Mouse (Mus musculus) telencephalon, adult 2 months (tissue): ENCODE data around the gene Syt3.

Experiments
- DNase-seq: peaks from one replicate; pipeline ENCODE4 v3.0.0-alpha.2; 2011; ENCODE audit warnings: low read depth, low spot score

Gene Syt3

DNA sequence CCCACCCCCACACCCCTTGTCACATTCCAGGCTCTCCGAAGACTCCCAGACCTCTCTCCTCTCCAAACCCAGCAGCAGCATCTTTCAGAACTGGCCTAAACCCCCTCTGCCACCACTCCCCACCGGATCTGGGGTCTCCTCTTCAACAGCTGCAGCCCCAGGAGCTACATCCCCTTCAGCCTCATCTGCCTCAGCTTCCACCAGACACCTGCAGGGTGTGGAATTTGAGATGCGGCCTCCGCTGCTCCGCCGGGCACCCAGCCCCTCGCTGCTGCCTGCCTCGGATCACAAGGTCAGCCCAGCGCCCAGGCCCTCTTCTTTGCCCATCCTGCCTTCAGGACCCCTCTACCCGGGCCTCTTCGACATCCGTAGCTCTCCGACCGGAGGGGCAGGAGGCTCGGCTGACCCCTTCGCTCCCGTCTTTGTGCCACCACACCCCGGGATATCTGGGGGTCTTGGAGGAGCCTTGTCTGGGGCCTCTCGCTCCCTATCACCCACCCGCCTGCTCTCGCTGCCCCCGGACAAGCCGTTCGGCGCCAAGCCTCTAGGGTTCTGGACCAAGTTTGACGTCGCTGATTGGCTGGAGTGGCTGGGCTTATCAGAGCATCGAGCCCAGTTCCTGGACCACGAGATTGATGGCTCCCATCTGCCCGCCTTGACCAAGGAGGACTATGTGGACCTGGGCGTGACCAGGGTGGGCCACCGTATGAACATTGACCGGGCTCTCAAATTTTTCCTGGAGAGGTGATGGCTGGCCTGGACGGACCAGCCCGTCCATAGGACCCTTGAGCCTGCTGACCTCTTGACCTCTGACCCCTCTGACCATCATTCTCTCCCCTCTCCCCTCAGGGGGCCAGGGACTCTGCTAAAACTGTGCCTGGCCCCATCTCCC, 27.1 kb upstream of the Syt3 start:
- no peak for DNase-seq

DNA sequence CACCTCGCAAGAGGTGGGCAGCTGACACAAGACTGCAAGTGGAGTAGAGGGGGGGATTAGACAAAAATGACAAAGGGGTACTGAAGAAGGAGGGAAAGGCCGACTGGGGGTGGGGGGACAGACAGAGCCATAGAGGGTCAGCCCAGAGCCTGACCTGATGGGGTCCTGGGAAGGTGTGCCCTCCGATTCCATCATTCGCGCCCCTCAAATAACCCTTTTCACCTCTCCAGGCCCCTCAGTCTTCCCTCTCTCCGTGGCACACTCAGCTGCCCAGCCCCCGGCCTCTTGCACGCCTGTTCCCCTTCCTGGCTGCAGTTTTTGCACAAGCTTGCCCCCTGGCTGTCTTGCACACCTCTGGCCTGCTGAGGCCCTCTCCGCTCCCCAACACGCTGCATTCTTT, 26.4 kb upstream of the Syt3 start:
- DNase-seq, result no peak

DNA sequence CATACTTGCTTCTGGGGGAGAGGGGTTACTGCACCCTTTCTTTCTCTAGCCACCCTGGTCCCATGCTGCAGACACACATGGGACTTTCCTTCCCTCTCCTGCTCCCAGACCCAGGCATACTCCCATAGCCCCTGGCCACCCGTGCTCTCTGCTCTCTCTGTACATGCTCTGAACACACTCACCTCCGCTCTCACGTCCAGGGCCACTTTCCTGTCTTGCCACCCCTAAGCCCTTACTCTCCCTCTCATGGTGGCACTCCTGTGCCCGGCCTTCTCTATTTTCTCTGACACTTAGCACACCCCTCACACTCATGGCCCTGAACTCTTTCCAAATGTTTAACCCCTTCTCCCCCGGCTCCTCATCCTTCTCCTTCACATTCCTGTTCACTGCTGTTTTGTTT, 25.9 kb upstream of the Syt3 start:
- DNase-seq, result no peak

DNA sequence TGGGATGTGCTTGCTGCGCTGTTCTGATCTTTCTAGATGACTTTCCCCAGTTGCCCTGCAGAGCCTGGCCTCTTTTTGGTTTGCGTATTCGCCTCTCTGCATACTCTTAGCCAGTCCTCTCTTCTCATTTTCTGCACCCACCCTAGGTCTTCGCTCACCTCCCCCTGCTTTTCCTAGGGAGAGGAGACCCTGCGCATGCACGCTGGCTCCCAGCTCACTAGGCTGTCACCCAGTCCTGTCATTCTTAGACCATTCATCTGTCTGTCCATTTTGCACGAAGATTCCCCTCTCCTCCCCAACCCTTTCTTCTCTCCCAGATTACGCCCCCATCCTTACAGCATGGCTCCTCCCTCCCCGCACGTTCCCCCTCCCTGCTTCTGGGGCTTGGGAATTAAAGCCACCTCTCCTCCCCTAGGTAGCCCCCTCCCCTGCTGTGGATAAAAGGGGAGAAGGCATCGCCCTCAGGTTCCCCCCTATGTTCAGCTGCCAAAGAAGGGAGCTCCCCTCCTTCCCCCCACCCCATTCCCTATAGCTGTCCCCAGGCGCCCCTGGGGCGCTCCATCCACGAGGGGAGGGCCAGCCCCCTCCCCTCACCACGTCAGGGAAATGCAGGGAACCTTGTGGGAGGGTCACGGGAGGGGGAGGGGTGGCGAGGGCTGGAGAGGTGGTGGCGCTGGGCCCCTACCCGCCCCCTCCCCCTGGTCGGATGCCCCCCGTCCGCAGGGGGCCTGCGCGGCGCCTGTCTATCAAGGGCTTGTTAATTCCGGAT, 24.8 kb upstream of the Syt3 start:
- DNase-seq, result no peak

DNA sequence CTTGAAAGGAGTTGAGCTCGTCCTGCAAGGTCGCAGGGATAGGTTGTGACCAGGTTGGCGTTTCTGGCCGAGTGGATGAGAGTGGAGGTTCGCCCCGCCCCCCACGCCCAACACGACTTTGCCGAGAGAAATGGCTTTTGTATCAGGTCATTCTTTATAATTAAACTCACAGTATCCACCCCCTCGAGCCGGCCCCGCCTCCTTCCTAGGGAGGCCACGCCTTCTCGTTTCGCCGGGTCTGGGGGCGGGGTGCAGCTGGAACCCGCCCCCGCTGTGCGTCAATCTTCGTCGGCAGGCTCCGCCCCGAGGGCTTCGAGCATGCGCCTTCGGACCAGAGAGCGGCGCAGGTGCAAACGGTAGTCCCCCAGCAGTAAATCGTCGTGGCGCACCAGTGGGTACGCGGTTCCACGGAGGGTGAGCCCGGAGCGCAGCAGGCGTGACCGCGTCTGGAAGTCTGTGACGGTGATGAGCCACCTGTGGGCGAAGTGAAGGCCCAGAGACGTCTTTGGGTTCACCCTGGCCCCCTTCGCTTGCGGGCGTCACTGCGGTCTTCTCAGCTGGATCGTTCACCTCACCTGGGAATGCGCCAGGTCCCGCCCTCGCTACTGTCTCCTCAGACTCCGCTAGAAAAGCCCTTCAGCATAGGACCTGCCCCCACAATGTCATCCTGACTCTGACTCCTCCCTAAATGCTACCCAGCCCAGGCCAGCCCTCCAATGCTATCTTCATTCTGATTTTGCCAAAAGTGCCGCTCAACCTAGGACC, 23.8 kb upstream of the Syt3 start:
- DNase-seq, result peak; percentile 91

DNA sequence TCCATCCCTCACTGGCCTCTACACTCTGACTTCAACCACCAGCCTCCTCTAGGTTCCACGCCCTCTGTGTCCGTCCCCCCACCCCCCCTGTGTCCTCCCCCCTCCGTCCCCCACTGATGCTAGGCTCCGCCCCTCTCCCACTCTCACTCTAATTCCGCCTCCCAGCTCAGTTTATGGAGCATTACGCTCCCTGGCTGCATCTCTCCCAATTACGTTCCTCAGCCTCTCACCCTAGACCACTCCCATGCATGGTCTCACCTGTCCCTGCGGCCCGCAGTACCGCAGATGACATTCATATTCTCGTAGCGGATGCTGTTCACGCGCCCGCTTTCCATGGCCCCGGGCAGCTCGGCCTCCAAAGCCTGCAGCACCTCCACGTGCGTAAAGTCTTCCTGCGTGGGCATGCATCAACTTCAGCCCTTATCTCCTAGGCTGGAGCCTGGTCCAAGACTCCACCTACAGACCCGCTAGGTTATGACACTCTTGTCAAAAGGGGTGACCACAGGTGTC, 23.1 kb upstream of the Syt3 start:
- DNase-seq, result no peak

DNA sequence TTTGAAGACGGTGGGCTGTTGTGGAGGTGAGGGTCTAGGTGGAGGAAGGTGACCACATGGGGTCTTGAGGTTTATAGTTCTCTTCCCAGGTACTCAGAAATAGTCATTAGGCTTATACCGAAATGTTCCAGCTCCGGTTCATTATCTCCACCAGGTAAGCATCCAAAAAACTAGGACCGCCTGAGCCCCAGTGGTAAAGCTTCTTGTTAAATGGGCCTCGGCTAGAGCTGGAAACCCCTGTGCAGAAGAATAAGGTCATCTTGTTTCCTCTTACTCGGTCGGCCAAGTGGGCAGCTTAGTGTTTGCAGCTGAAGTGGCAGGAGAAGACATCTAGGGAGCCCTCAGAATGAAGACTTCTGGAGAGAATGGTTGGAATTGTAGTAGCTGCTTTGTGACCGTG, 11.2 kb upstream of the Syt3 start:
- DNase-seq, result no peak

DNA sequence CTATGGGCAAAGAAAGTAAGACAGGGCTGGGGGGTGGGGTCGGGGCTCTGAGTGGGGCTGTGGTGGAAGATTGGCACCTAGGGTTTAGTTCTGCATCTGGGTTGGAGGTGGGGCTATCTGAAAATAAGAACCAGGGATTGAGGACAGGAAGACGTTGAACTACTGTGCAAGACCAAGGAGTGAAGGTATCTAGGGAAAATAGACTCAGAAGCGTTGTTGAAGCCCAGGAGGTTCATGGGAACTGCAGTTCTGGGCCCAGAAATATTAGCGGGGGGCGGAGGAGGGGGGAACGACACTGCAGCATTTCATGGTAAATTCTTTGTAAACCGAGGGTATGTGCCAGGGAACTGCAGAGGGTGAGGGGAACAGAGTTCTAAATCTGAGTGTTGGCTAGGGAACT, 10.4 kb upstream of the Syt3 start:
- DNase-seq, result no peak

DNA sequence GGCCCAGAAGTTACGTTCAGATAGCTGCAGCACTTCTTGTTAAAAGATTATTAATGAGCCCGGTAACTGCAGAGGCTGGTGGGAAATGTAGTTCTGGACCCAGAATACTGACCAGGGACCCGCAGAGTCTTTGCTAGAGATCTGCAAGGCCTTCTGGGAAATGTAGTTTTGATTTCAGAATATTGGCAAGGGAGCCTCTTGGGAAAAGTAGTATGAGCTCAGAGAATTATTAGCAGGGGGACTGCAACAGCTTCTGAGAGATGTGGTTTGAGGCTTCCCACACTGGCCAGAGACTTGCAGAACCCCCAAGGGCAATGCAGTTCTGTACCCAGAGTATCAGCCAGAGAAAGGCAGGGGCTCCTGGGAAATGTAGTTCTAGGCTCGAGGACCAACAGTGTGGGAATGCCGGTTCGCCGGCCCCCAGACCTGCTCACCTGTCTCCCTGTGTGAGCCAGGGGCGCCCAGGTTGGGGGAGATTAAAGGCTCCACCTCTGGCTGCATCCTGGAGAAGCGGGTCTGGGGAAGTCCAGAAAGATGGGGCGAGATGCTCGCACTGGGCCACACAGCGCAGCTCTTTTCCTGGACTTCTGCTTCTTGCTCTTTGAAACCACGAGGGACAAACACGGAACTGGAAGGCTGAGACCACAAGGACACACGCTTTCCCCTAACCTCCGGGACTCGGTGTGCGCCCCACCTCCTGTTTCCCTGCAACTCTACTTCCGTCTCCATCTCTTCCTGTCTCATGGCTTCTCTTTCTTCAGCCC, 9.8 kb upstream of the Syt3 start:
- peak; percentile 98 for DNase-seq

DNA sequence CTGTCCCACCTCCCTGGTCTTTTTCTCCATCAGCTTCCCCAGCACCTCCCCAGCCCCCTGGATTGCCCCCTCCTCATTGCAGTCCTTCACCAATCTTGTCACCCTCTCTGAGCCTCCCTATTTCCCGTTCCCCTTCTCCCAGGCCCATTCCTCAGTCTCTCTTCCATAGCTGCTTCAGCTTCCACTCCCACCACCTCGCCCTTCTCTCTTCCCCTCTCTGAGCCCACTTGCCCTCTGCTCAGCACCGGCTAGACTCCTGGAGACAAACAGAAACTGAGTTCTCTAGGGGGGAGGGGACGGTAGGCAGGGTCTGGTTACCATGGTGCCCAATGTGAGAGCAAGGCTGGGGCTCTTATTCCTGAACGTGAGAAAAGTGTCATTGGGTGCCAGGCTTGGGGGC, 9.1 kb upstream of the Syt3 start:
- DNase-seq, result no peak

DNA sequence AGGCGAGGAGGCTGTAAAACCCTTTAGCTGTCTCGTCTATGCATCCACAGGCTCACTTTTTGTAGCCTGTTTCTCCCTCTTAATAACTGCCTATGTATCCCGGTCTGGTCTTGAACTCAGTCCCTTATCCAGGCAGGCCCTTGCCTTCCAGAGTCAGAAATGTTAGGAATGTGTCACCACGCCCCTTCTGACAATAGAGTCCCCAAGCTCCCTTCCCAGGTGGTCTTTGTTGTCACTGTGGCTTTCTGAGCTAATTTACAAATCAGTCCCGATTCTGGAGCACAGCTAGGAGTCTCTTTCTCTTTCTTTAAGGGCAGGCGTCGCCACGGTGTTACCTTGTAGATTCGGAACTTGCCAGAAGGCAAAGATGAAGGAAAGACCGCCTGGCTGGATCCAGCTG, 8.7 kb upstream of the Syt3 start:
- no peak for DNase-seq

DNA sequence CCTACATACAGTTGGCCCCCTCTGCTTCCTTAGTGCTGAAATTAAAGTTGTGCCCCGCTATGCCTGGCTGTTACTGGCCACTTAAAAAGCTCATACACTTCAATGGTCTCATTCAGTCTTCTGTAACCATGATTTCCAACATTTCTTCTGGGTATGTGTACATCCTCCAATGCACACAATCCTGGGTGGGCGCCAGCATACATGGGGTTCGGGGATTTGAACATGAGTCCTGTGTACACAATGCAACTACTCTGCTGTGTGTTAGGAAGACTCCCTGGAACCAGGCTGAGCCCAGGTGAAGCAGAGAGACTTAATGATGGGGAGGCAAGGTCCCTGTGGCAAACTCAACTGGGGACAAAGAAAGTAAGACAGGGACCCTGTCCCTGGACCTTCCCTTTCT, 8.1 kb upstream of the Syt3 start:
- no peak for DNase-seq

DNA sequence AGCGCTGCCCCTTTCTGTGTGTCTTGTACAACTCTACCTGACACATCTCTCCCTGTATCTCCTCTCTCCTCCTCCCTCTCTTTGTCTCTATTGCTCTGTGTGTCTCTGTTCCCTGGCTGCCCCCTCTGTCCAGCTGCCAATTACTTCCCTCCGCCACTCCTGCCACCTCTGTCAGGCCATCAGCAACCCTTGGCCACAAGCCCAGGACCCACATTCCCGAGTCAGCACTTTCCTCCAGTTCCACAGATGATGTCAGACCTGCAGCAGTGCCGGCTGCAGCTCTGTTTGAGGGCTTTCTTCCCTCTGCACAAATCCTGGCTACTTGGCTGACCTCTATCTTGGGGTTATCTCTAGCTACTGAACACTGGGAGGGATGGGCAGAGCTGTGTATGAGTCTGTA, 5.6 kb upstream of the Syt3 start:
- DNase-seq, result no peak

DNA sequence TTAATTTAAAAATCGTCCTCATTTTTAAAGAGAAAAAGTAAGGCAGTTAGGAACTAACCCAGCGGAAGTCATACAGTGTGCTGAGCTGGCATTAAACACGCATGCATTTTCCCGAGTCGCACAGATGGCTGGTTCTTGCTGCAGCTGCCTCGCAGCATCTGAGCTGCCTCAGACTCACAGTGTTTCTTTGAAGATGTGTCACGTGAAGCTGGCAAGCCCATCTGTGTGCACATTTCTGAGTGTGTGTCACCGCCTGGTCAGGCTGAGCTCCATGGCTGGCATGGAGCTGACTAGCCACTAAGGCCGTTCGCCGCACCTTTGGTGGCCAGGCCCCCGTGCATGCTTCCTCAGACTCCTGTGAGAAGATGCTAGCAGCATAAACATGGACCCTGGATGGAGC, 1.4 kb upstream of the Syt3 start:
- peak; percentile 89 for DNase-seq

DNA sequence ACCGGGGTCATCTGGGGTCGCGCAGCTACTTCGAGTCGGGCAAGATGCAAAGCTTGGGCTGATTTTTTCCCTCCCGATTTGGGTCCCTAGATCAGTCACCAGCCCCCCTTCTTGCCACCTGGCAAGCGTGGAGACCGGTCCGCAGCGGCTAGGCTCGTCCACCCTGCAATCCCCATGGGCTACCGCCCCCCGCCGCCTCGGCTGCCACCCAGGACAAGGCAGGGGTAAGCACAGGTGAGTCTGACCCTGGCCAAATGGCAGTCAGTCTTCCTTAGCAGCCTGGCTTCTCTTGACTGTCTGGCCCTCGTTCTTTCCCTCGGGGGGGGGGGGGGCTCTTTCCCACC, 786 bp downstream of the Syt3 start:
- no peak for DNase-seq

DNA sequence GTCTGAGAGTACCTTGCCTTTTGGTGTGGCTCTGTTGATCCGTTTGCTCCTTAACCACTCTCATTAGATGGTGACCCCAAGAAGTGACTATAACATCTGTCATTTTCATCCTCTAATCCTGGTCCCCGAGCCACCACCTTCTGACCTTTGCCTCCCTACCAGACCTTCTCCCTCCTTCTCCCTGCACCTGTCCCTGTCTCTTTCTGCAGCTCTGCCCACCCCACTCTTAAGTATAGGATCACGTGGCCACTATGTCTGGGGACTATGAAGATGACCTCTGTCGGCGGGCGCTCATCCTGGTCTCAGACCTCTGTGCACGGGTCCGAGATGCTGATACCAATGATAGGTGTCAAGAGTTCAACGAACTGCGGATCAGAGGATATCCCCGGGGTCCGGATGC, 1.8 kb downstream of the Syt3 start, which contains the start of gene 1700008O03Rik:
Gene 1700008O03Rik, minus strand, starts transcription at position 101 of the 400 bp plus-strand sequence.
- DNase-seq, result no peak

DNA sequence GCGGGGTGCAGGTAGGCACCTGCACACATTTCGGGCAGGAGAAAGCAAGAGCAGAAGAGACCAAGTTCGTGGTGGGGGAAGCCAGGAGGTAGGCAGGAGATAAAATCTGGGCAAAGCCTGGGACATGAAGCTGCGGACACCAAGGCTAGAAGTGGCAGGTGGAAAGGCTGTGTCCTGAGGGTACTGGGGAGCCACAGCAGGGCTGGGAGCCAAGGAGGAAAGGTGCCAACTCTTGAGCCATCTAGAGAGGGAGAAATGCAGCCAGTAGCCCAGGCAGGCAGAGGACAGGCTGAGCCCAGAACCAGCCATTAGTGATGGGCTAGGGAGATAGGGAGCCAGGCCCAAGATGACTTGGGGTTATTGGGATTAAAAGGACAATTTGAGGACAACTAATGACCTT, 7.9 kb downstream of the Syt3 start:
- no peak for DNase-seq

DNA sequence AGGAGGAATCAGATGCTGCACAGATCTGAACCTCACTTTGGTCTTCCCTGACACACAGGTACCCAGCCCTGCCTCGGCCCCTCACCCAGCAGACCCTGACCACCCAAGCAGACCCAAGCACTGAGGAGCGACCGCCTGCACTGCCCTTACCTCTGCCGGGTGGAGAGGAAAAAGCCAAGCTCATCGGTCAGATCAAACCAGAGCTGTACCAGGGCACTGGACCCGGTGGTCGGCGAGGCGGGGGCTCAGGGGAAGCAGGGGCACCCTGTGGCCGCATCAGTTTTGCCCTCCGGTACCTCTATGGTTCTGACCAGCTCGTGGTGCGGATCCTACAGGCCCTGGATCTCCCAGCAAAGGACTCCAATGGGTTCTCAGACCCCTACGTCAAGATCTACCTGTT, 8.4 kb downstream of the Syt3 start:
- no peak for DNase-seq

DNA sequence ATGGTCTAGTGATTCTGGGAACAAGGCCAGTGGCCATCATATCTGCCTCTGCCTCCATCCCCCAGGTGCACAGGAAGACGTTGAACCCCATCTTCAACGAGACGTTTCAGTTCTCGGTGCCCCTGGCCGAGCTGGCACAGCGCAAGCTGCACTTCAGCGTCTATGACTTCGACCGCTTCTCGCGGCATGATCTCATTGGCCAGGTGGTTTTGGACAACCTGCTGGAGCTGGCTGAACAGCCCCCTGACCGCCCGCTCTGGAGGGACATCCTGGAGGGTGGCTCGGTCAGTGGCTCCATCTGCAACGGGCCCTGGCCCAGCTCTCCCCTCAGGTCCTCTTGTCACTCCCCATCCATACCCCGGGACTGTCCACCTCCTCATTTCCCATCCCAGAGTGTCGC, 9.4 kb downstream of the Syt3 start:
- no peak for DNase-seq

DNA sequence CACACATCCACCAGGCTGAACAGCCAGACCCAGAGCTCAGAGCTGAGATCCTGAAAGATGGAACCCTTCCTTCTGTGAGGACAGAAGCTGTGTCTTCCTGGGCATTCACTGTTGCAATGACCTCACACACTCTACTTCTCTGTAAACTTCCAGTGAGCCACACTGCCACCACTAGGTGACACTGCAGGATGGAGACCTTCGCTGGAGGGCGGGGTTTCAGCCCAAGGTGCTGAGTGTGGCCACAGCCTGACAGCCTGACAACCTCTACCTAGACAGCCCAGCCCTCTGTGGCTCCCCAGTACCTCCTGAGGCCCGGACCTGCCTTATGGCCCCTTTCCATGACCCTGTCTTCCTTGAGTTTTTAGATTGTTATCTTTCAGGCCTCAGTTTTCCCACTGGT, 14.7 kb downstream of the Syt3 start:
- no peak for DNase-seq

DNA sequence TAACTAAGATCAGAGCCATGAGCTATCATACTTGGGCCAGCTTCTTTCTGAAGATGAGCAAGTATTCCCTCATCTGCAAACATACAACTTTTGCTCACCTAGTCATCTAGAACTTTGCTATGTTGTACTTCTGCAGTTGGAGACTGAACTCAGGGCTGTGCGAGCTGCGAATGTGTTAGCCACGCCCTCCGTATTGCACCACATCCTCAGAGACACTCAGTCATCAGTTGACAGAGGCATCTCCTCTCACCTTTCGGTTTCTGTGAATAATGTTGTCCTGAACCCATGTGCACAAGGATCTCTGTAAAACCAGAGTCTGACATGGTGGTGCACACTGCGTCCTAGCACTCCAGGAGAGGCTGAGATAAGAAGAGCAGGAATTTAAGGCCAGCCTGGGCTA, 17.8 kb downstream of the Syt3 start:
- no peak for DNase-seq
